Mouse (Mus musculus): ENCODE results near the gene Kti12. TPM values are rescaled to one million over a fixed set of nuclear protein-coding genes. Genes with fewer than 3 reads are reported as not detected.

The Kti12 gene
- total RNA-seq, 2 experiments from 2014 or later: 17.3 to 17.5 TPM

- no peak for DNase-seq (ENCODE audit: extremely low spot score in 1 of 2, low spot score in 2 of 2)
- intact Hi-C loops (cut with DNase I): no loop called here
Observed at GRCm38 (mm10) chr4:108845824-108846569, 1.6 kb upstream of the Kti12 start.

- intact Hi-C loops (cut with DNase I): no loop called here
- no peak for DNase-seq (ENCODE audit: extremely low spot score in 1 of 2, low spot score in 2 of 2)
Observed at GRCm38 (mm10) chr4:108848505-108848848, 892 bp downstream of the Kti12 start, which contains the start of gene A730015C16Rik. TSS of gene A730015C16Rik (minus strand) at chr4:108848619.

- no peak for DNase-seq (ENCODE audit: extremely low spot score in 1 of 2, low spot score in 2 of 2)
- intact Hi-C loops (cut with DNase I): loop anchor here (5.0 kb wide), 1 partner anchor 180 kb away; no protein-coding TSS in a partner anchor
Observed at GRCm38 (mm10) chr4:108866806-108867205, 19.2 kb downstream of the Kti12 start.

GRCm38 (mm10) chr4:108869730-108870374 lies 22.3 kb downstream of the Kti12 start:
- peak; percentile 81 to 91 for DNase-seq (ENCODE audit: extremely low spot score in 1 of 2, low spot score in 2 of 2)
- intact Hi-C loops (cut with DNase I): loop anchor here (1.0 to 10.0 kb wide), 3 partner anchors 106 to 295 kb away; no protein-coding TSS in a partner anchor

- intact Hi-C loops (cut with DNase I): loop anchor here (10.0 kb wide), 1 partner anchor 291 kb away; no protein-coding TSS in a partner anchor
- DNase-seq (ENCODE audit: extremely low spot score in 1 of 2, low spot score in 2 of 2): no peak
Observed at GRCm38 (mm10) chr4:108873746-108874145, 26.2 kb downstream of the Kti12 start.

- no peak for DNase-seq (ENCODE audit: extremely low spot score in 1 of 2, low spot score in 2 of 2)
- intact Hi-C loops (cut with DNase I): loop anchor here (10.0 kb wide), 1 partner anchor 287 kb away; no protein-coding TSS in a partner anchor
Observed at GRCm38 (mm10) chr4:108877901-108878300, 30.3 kb downstream of the Kti12 start.

- intact Hi-C loops (cut with DNase I): loop anchor here (10.0 kb wide), 1 partner anchor 286 kb away; no protein-coding TSS in a partner anchor
- peak; percentile 29 to 76 for DNase-seq (ENCODE audit: extremely low spot score in 1 of 2, low spot score in 2 of 2)
Observed at GRCm38 (mm10) chr4:108878963-108879822, 31.6 kb downstream of the Kti12 start, which contains the start of gene Rab3b. TSS of gene Rab3b (plus strand) at chr4:108879063.

GRCm38 (mm10) chr4:108883815-108884214 lies 36.2 kb downstream of the Kti12 start:
- DNase-seq (ENCODE audit: extremely low spot score in 1 of 2, low spot score in 2 of 2): no peak
- intact Hi-C loops (cut with DNase I): no loop called here

- intact Hi-C loops (cut with DNase I): no loop called here
- no peak for DNase-seq (ENCODE audit: extremely low spot score in 1 of 2, low spot score in 2 of 2)
Observed at GRCm38 (mm10) chr4:108887456-108887855, 39.9 kb downstream of the Kti12 start.

- DNase-seq (ENCODE audit: extremely low spot score in 1 of 2, low spot score in 2 of 2): no peak
- intact Hi-C loops (cut with DNase I): no loop called here
Observed at GRCm38 (mm10) chr4:108890876-108891275, 43.3 kb downstream of the Kti12 start.

Other genes with a start within 250 kb of the Kti12 start
- gene Cc2d1b, start 227.8 kb upstream of the Kti12 start, total RNA-seq (2021): 10 to 100 TPM; 31.7 to 35.9 TPM
- 1 to 10 TPM in 1 of 2 experiments, under 1 TPM in 1; 0.66 to 1.1 TPM for gene 3110021N24Rik, start 128.1 kb upstream of the Kti12 start, total RNA-seq (2021)
- gene Zfyve9, start 67.0 kb upstream of the Kti12 start, total RNA-seq (2021): 10 to 100 TPM; 50.4 to 50.8 TPM
- 100 to 1,000 TPM; 101 to 105 TPM for gene Btf3l4, start 14.2 kb upstream of the Kti12 start, total RNA-seq (2021)
- 10 to 100 TPM; 43.8 to 47.8 TPM for gene Txndc12, start 13.2 kb upstream of the Kti12 start, total RNA-seq (2021)
- gene A730015C16Rik, start 834 bp downstream of the Kti12 start, total RNA-seq (2021): under 1 TPM; 0.28 to 0.56 TPM
- gene Rab3b, start 31.3 kb downstream of the Kti12 start, total RNA-seq (2021): 100 to 1,000 TPM; 152 to 156 TPM
- gene Nrd1, start 152.9 kb downstream of the Kti12 start, total RNA-seq (2021): 100 to 1,000 TPM; 155 to 157 TPM